Mouse (Mus musculus) ES-E14 (cell line): ENCODE results near the gene Stx2. TPM values are rescaled to one million over a fixed set of nuclear protein-coding genes. Genes with fewer than 3 reads are reported as not detected.
A peak's percentile ranks its signal among the peaks of the same experiment; 100 is the strongest.

Source experiments
- DNase-seq: peaks from one replicate; pipeline ENCODE4 v3.0.0-alpha.2; 2013; ENCODE audit warnings: low read depth, low spot score
- H3K27ac ChIP-seq: 2 replicates; pipeline ENCODE4 v1.5.1; 2012; ENCODE audit warnings: low read depth, mild to moderate bottlenecking, low read length, moderate library complexity, mixed read lengths; ENCODE audit not compliant: poor library complexity, insufficient read depth, severe bottlenecking
- H3K36me3 ChIP-seq: 2 replicates; pipeline ENCODE4 v1.6.1; 2012; ENCODE audit warnings: mild to moderate bottlenecking, low read length, moderate library complexity, mixed read lengths; ENCODE audit not compliant: control insufficient read depth, poor library complexity, insufficient read depth, severe bottlenecking
- H3K4me1 ChIP-seq, 2 experiments: fragments of 150-350 bp in 1 of 2; sonication (generic) in 1 of 2; 2 replicates each; pipeline ENCODE4 v1.6.1; 2012; ENCODE audit warnings: low read length in 2 of 2, mild to moderate bottlenecking in 1 of 2, mixed read lengths in 1 of 2; ENCODE audit not compliant: control insufficient read depth in 2 of 2, insufficient read depth in 2 of 2, poor library complexity in 1 of 2
- H3K4me3 ChIP-seq, 2 experiments: fragments of 150-350 bp in 1 of 2; sonication (generic) in 1 of 2; 2 replicates each; pipeline ENCODE4 v1.5.1; 2012; ENCODE audit warnings: low read length in 2 of 2, low read depth in 1 of 2, mild to moderate bottlenecking in 1 of 2, mixed read lengths in 1 of 2; ENCODE audit not compliant: insufficient read depth in 1 of 2, poor library complexity in 1 of 2, severe bottlenecking in 1 of 2
- H3K9ac ChIP-seq: 2 replicates; pipeline ENCODE4 v1.6.1; 2012; ENCODE audit warnings: low read depth, mild to moderate bottlenecking, low read length, mixed read lengths; ENCODE audit not compliant: poor library complexity, insufficient read depth, severe bottlenecking
- H3K9me3 ChIP-seq: fragments of 150-350 bp; sonication (generic); 2 replicates; pipeline ENCODE4 v1.6.1; 2012; ENCODE audit warnings: low read depth, mild to moderate bottlenecking, low read length; ENCODE audit not compliant: control insufficient read depth, insufficient read depth
- CHD2 ChIP-seq: IDR thresholded peaks from 2 replicates; pipeline ENCODE4 v1.6.1; 2014; ENCODE audit warnings: mild to moderate bottlenecking, low read depth, low read length, inconsistent platforms
- HCFC1 ChIP-seq: IDR thresholded peaks from 2 replicates; pipeline ENCODE4 v1.6.1; 2012; ENCODE audit warnings: low read length, inconsistent platforms, borderline replicate concordance; ENCODE audit not compliant: insufficient read depth
- MAFK ChIP-seq: IDR thresholded peaks from 2 replicates; pipeline ENCODE4 v1.6.1; 2014; ENCODE audit warnings: mild to moderate bottlenecking, low read depth, low read length, inconsistent platforms; ENCODE audit not compliant: insufficient read depth
- ZC3H11A ChIP-seq: IDR thresholded peaks from 2 replicates; pipeline ENCODE4 v1.6.1; 2012; ENCODE audit warnings: low read depth, mild to moderate bottlenecking, inconsistent platforms, low read length, borderline replicate concordance
- ZNF384 ChIP-seq: IDR thresholded peaks from 2 replicates; pipeline ENCODE4 v1.6.1; 2012; ENCODE audit warnings: low read depth, low read length, inconsistent platforms
- in situ Hi-C, 2 experiments: fragments of 600-800 bp; cut with MboI; formaldehyde crosslinking; loops; one replicate each; pipeline ENCODE4 v1.15.1; 2025; ENCODE audit warnings: low sequenced_read_pairs in 2 of 2, inconsistent platforms in 1 of 2; ENCODE audit not compliant: unreplicated experiment in 2 of 2
- total RNA-seq: library from RNA; depleted of rRNA; stranded (reverse); fragments of 300-350 nt; gene quantifications from 2 replicates; pipeline ENCODE4 v1.2.3, GENCODE M21; 2012

The Stx2 gene
- total RNA-seq, 1 experiment, result 9.4 TPM

DNA sequence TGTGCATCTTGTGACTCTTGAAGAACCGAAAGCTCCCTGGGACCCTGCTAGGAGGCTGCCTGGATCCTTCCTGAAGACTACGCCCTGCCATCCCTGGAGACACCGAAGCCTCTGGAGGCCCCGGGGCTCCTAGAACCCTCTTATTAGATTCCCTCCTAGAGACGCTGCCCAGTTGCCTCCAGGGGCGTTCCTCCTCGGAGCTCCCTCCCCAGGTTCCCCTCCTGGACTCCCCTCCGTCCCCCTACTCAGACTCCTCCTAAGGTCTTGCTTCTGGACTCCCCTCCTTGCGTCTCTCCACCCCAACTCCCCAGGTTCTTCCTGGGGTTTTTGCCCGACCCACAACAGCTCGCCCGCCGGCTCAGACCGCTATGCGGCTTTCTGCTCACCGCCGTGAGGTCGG, 366 bp downstream of the Stx2 start:
- DNase-seq, result no peak
- peak overlapping the region; percentile 73 to 79 for H3K4me3 ChIP-seq
- no peak overlapping the region for H3K27ac ChIP-seq
- in situ Hi-C loops, result no loop called here
- H3K4me1 ChIP-seq, result peaks cover 3 to 5% of the 10 kb centered on the region in 2 experiments; a peak in 2 of 4 replicates
- peak overlapping the region; percentile 81 for H3K9ac ChIP-seq
- TF ChIP-seq ZC3H11A (no peak), CHD2 (no peak), ZNF384 (no peak), MAFK (no peak), HCFC1 (no peak)
- H3K36me3 ChIP-seq, result peaks cover 3% of the 10 kb centered on the region; the same call in 1 of the 2 replicates
- no peaks in the 10 kb centered on the region for H3K9me3 ChIP-seq

DNA sequence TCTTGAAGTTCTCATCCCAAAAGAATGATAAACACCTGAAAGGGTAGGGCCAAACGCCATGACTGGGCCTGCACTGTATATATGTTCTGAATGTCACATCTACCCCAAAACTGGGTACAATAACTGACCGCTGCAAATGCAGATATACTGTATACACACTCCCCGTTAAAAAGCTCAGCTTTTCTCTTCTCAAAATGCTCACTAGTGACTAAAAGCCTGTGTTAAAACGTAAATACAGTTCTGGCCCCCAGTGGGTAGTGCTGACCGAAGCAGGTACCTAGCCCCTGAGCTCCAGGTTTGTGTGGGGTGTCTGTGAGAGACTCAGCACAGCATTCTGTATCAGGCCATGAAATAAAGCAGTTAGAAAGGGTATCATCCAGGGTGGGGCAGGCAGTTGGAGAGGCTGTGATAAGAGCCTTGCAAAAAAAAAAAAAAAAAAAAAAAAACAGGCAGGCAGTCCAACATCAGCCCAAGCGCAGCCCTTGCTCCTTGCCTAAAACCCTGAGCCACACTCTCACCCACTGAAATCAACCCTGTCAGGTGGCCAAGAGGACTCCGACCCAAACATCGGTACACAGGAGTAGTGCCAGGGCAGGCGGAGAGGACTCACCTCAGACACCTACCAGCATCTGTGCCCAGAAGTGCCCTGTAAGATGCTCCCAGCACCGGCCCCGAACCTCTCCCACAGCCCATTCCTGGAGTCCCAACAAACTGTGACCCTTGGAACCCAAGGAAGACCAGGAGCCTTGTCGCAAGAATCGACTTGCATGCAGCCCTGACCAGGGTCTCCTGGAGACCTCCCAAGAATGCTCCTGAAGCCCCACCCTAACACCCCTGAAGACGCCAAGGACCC, 1.0 kb downstream of the Stx2 start:
- Histone ChIP-seq H3K4me3 (peak overlapping the region; percentile 73 to 79), H3K4me1 (peaks cover 3 to 11% of the 10 kb centered on the region in 2 experiments; a peak in 2 of 4 replicates), H3K9me3 (no peaks in the 10 kb centered on the region), H3K9ac (peak overlapping the region; percentile 81), H3K27ac (no peak overlapping the region), H3K36me3 (peaks cover 3% of the 10 kb centered on the region; the same call in 1 of the 2 replicates)
- DNase-seq, result no peak
- in situ Hi-C loops, result no loop called here
- TF ChIP-seq HCFC1, result no peak
- TF ChIP-seq ZNF384, result peak; percentile 56; the same call in 1 of the 2 replicates

- peaks cover 3 to 20% of the 10 kb centered on the region in 2 experiments; a peak in 2 of 4 replicates for H3K4me1 ChIP-seq
- H3K36me3 ChIP-seq, result peaks cover 3% of the 10 kb centered on the region; the same call in 1 of the 2 replicates
- peak overlapping the region; percentile 43; the same call in 1 of the 2 replicates for H3K9ac ChIP-seq
- peak overlapping the region; percentile 16; the same call in 1 of the 2 replicates for H3K27ac ChIP-seq
- H3K9me3 ChIP-seq, result no peaks in the 10 kb centered on the region
- DNase-seq, result no peak
- in situ Hi-C loops, result no loop called here
- no peak overlapping the region for H3K4me3 ChIP-seq
- TF ChIP-seq HCFC1, result no peak
- no peak for TF ChIP-seq MAFK
- TF ChIP-seq ZC3H11A, result no peak
- TF ChIP-seq CHD2, result no peak
- no peak for TF ChIP-seq ZNF384
These were observed 2.2 kb downstream of the Stx2 start for GRCm38 (mm10) chr5:129006031-129006788.

DNA sequence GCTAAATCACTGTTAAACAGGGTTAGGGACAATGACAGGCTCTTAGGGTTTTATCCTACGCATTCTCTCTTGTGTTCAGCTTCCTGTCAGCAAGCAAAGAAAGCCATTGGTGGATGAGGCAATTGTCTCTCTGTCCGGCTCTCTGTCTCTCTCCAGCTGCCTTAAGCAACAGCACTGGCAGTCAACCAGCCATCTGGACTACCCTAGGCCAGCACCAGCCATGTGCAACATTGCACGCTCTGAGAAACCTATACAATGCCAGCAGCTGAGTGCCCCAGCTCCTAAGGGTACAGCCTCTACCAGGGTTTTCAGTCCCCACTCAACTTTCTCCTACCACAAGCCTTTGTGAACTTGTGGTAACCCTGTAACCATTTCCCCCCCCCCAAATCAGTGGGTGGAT, 3.0 kb downstream of the Stx2 start:
- TF ChIP-seq HCFC1 (no peak), ZC3H11A (no peak), MAFK (no peak), ZNF384 (no peak), CHD2 (no peak)
- Histone ChIP-seq H3K27ac (no peak overlapping the region), H3K9me3 (no peaks in the 10 kb centered on the region), H3K4me1 (peaks cover 3 to 22% of the 10 kb centered on the region in 2 experiments; a peak in 2 of 4 replicates), H3K4me3 (no peak overlapping the region), H3K36me3 (peaks cover 3% of the 10 kb centered on the region; the same call in 1 of the 2 replicates), H3K9ac (no peak overlapping the region)
- DNase-seq, result no peak
- in situ Hi-C loops, result no loop called here
